Mouse (Mus musculus) CH12.LX (cell line): ENCODE results near the gene Epb41l1. TPM values are rescaled to one million over a fixed set of nuclear protein-coding genes. Genes with fewer than 3 reads are reported as not detected.

Experiments
- DNase-seq: peaks from one replicate; pipeline ENCODE4 v3.0.0-alpha.2; 2013; ENCODE audit errors: extremely low read depth
- H3K27ac ChIP-seq: 2 replicates; pipeline ENCODE4 v1.5.1; 2012; ENCODE audit warnings: low read depth, mild to moderate bottlenecking, control low read depth, moderate library complexity; ENCODE audit not compliant: insufficient read depth
- H3K27me3 ChIP-seq: replicated peaks from 2 replicates; pipeline ENCODE3; 2012; ENCODE audit warnings: inconsistent platforms
- H3K36me3 ChIP-seq, 2 experiments: replicated peaks in 1 of 2; 2 replicates each; pipeline versions ENCODE3 to v1.6.1; 2012; ENCODE audit warnings: inconsistent platforms in 1 of 2, low read length in 1 of 2, mild to moderate bottlenecking in 1 of 2, mixed read lengths in 1 of 2, moderate library complexity in 1 of 2; ENCODE audit not compliant: control insufficient read depth in 1 of 2, insufficient read depth in 1 of 2
- H3K4me1 ChIP-seq, 2 experiments: 2 replicates each; pipeline ENCODE4 v1.6.1; 2012; ENCODE audit warnings: inconsistent platforms in 1 of 2, moderate library complexity in 1 of 2; ENCODE audit not compliant: insufficient read depth in 2 of 2, control insufficient read depth in 1 of 2
- H3K4me2 ChIP-seq: 2 replicates; pipeline ENCODE4 v1.6.1; 2012; ENCODE audit warnings: low read depth, mild to moderate bottlenecking, control low read depth; ENCODE audit not compliant: poor library complexity, insufficient read depth, severe bottlenecking
- H3K4me3 ChIP-seq, 3 experiments: fragments of 150-350 bp in 1 of 3; sonication (generic) in 1 of 3; replicated peaks in 1 of 3; 2 replicates each; pipeline versions ENCODE3 to v1.5.1; 2011 to 2012; ENCODE audit warnings: low read depth in 2 of 3, low read length in 2 of 3, mild to moderate bottlenecking in 2 of 3, moderate library complexity in 2 of 3, control low read depth in 1 of 3, improper control_type of control experiment in 1 of 3, inconsistent platforms in 1 of 3, mixed read lengths in 1 of 3; ENCODE audit not compliant: poor library complexity in 1 of 3
- H3K79me2 ChIP-seq: replicated peaks from 2 replicates; pipeline ENCODE4 v1.6.1; 2012; ENCODE audit warnings: mild to moderate bottlenecking, moderate library complexity; ENCODE audit not compliant: control insufficient read depth, poor library complexity, insufficient read depth, severe bottlenecking; ENCODE audit errors: extremely low read depth
- H3K9ac ChIP-seq: 2 replicates; pipeline ENCODE4 v1.6.1; 2012; ENCODE audit warnings: low read depth, mild to moderate bottlenecking, control low read depth, moderate library complexity; ENCODE audit not compliant: insufficient read depth
- H3K9me3 ChIP-seq: replicated peaks from 2 replicates; pipeline ENCODE3; 2012; ENCODE audit warnings: low read length, inconsistent platforms, mixed read lengths
- BHLHE40 ChIP-seq: IDR thresholded peaks from 2 replicates; pipeline ENCODE4 v1.6.1; 2011; ENCODE audit warnings: mild to moderate bottlenecking, low read depth, low read length, improper control_type of control experiment
- CHD2 ChIP-seq: IDR thresholded peaks from 2 replicates; pipeline ENCODE4 v1.6.1; 2011; ENCODE audit warnings: low read length, improper control_type of control experiment
- CTCF ChIP-seq, 2 experiments: IDR thresholded peaks in 1 of 2; conservative IDR thresholded peaks in 1 of 2; 2 replicates each; pipeline ENCODE4 v1.5.1; 2011 to 2012; ENCODE audit warnings: low read depth in 2 of 2, low read length in 2 of 2, improper control_type of control experiment in 1 of 2, inconsistent platforms in 1 of 2, mild to moderate bottlenecking in 1 of 2, moderate library complexity in 1 of 2
- IRF4 ChIP-seq: IDR thresholded peaks from 2 replicates; pipeline ENCODE4 v1.6.1; 2014; ENCODE audit warnings: low read depth, mild to moderate bottlenecking, inconsistent platforms, low read length, improper control_type of control experiment
- NELFE ChIP-seq: IDR thresholded peaks from 2 replicates; pipeline ENCODE4 v1.6.1; 2011; ENCODE audit warnings: low read depth, low read length, improper control_type of control experiment
- PAX5 ChIP-seq: IDR thresholded peaks from 2 replicates; pipeline ENCODE4 v1.6.1; 2012; ENCODE audit warnings: low read length, inconsistent platforms, mixed read lengths
- RAD21 ChIP-seq: IDR thresholded peaks from 2 replicates; pipeline ENCODE4 v1.6.1; 2011; ENCODE audit warnings: low read depth, mild to moderate bottlenecking, low read length, improper control_type of control experiment, moderate library complexity
- RCOR1 ChIP-seq: conservative IDR thresholded peaks from 2 replicates; pipeline ENCODE4 v1.6.1; 2012; ENCODE audit warnings: low read depth, mild to moderate bottlenecking, inconsistent platforms, low read length, improper control_type of control experiment
- SMC3 ChIP-seq: IDR thresholded peaks from 2 replicates; pipeline ENCODE4 v1.6.1; 2011; ENCODE audit warnings: low read depth, low read length, improper control_type of control experiment
- TBP ChIP-seq: conservative IDR thresholded peaks from 2 replicates; pipeline ENCODE4 v1.6.1; 2011; ENCODE audit warnings: low read depth, low read length, improper control_type of control experiment
- TCF12 ChIP-seq: IDR thresholded peaks from 2 replicates; pipeline ENCODE4 v1.6.1; 2014; ENCODE audit warnings: low read depth, mild to moderate bottlenecking, inconsistent platforms, low read length, improper control_type of control experiment
- USF2 ChIP-seq: conservative IDR thresholded peaks from 2 replicates; pipeline ENCODE4 v1.6.1; 2011; ENCODE audit warnings: low read depth, low read length, improper control_type of control experiment
- ZMIZ1 ChIP-seq: IDR thresholded peaks from 2 replicates; pipeline ENCODE4 v1.6.1; 2012; ENCODE audit warnings: low read depth, mild to moderate bottlenecking, inconsistent platforms, low read length, improper control_type of control experiment
- dilution Hi-C: fragments of 300-500 bp; cut with MboI; formaldehyde crosslinking; loops from 2 replicates; pipeline ENCODE4 v1.14.3; 2020; ENCODE audit warnings: low sequenced_read_pairs; ENCODE audit not compliant: extremely low pct_unique_long_range_greater_than_20kb, extremely low pct_ligation_motif_present
- in situ Hi-C: fragments of 300-500 bp; cut with MboI; formaldehyde crosslinking; loops from 3 replicates; pipeline ENCODE4 v1.14.3; 2019; ENCODE audit warnings: low sequenced_read_pairs, low pct_ligation_motif_present, low pct_unique_long_range_greater_than_20kb, mixed read lengths
- polyA plus RNA-seq: library from polyadenylated mRNA; unstranded; fragments of >175 nt; gene quantifications from 2 replicates; pipeline ENCODE4 v1.2.1, GENCODE M21; 2012; ENCODE audit warnings: low read depth; ENCODE audit not compliant: insufficient read length
- total RNA-seq, 2 experiments: library from RNA; depleted of rRNA; stranded (reverse); fragments of 300-350 nt in 1 of 2; fragments of >200 nt in 1 of 2; gene quantifications; 2 replicates each; pipeline ENCODE4 v1.2.3; 2012 to 2014

Epb41l1 gene
- total and polyA plus RNA-seq, 3 experiments: 0.21 TPM; not detected in 2

GRCm38 (mm10) chr2:156393155-156393828 lies 27.4 kb upstream of the Epb41l1 start:
- Histone ChIP-seq H3K9ac (peak overlapping the region; percentile 49; the same call in 1 of the 2 replicates), H3K4me2 (peak overlapping the region; percentile 76), H3K27ac (no peak overlapping the region), H3K27me3 (peaks cover 3% of the 10 kb centered on the region), H3K79me2 (0 out of 2 replicates have a peak, but pooled peaks cover 3% of the 10 kb centered on the region), H3K4me3 (peak overlapping the region in 1 of 3 experiments; percentile 18), H3K36me3 (peaks cover 0 to 3% of the 10 kb centered on the region in 2 experiments), H3K4me1 (peaks cover 4 to 6% of the 10 kb centered on the region in 2 experiments; a peak in 1 of 4 replicates), H3K9me3 (peaks cover 3% of the 10 kb centered on the region)
- dilution Hi-C loops: no loop called here
- TF ChIP-seq PAX5 (no peak), NELFE (no peak), CHD2 (peak; percentile 22; the same call in 1 of the 2 replicates), RAD21 (no peak), ZMIZ1 (no peak), USF2 (no peak)
- no peak for DNase-seq
- in situ Hi-C loops: no loop called here

GRCm38 (mm10) chr2:156394282-156394681 lies 26.4 kb upstream of the Epb41l1 start:
- no peak overlapping the region for H3K4me2 ChIP-seq
- peaks cover 3% of the 10 kb centered on the region for H3K9me3 ChIP-seq
- peaks cover 4 to 6% of the 10 kb centered on the region in 2 experiments; a peak in 1 of 4 replicates for H3K4me1 ChIP-seq
- dilution Hi-C loops: no loop called here
- H3K27me3 ChIP-seq: peaks cover 3% of the 10 kb centered on the region
- no peak overlapping the region for H3K4me3 ChIP-seq
- no peaks in the 10 kb centered on the region for H3K36me3 ChIP-seq
- H3K79me2 ChIP-seq: 0 out of 2 replicates have a peak, but pooled peaks cover 3% of the 10 kb centered on the region
- no peak overlapping the region for H3K9ac ChIP-seq
- TF ChIP-seq BHLHE40: no peak
- no peak for TF ChIP-seq CHD2
- TF ChIP-seq CTCF (conservative IDR thresholded peaks at IDR 0.05 in 1 of 2, IDR thresholded peaks at IDR 0.05 in 1 of 2; ENCODE audit: low read depth in 2 of 2, low read length in 2 of 2): peak in 1 of 2 experiments; percentile 66; a peak in 2 of 4 replicates
- TF ChIP-seq USF2: no peak
- no peak for TF ChIP-seq NELFE
- TF ChIP-seq SMC3: no peak
- TF ChIP-seq, all 38 proteins: peak for 1
- in situ Hi-C loops: no loop called here
- no peak overlapping the region for H3K27ac ChIP-seq
- DNase-seq: no peak

GRCm38 (mm10) chr2:156396096-156396495 lies 24.6 kb upstream of the Epb41l1 start:
- H3K4me1 ChIP-seq: peaks cover 7 to 13% of the 10 kb centered on the region in 2 experiments
- peaks cover 3% of the 10 kb centered on the region for H3K9me3 ChIP-seq
- TF ChIP-seq IRF4 (no peak), PAX5 (no peak), TBP (no peak), RCOR1 (no peak), TCF12 (no peak), CHD2 (no peak), ZMIZ1 (no peak)
- H3K36me3 ChIP-seq: no peaks in the 10 kb centered on the region
- in situ Hi-C loops: no loop called here
- H3K4me2 ChIP-seq: no peak overlapping the region
- no peak for DNase-seq
- H3K27ac ChIP-seq: no peak overlapping the region
- 0 out of 2 replicates have a peak, but pooled peaks cover 3% of the 10 kb centered on the region for H3K79me2 ChIP-seq
- H3K27me3 ChIP-seq: peaks cover 5% of the 10 kb centered on the region
- H3K9ac ChIP-seq: no peak overlapping the region
- dilution Hi-C loops: no loop called here
- no peak overlapping the region for H3K4me3 ChIP-seq
